Mouse (Mus musculus) left cerebral cortex, adult 18-20 months (tissue): ENCODE measurements at regions not wholly inside any gene's neighbourhood (a gene's known extent, or its start where the extent isn't known, plus 50 kb on each side); places are given as distances from the start of the nearest gene placed in this dataset.

Experiments used
- DNase-seq, 2 experiments: peaks; one replicate each; pipeline ENCODE4 v3.0.0; 2021 to 2022; ENCODE audit warnings: low spot score in 2 of 2, mixed read lengths in 1 of 2

DNA sequence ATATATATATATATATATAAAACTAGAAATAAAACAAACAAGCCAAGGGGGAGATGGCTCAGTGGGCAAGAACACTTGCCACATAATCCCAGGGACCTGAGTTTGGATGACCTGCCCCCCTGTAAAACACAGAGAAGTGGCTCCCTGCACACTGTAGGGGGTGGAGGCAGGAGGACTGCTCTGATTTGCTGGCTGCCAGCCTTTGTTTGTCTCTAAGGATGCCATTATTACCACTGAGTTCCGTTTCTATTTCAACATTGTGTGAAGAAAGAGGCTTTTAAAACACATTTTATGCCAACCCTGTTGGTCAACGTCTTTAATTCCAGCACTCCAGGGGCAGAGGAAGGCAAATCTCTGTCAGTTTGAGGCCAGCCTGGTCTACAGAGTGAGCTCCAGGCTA lies 82.2 kb upstream of the Errfi1 start:
- DNase-seq = no peak

DNA sequence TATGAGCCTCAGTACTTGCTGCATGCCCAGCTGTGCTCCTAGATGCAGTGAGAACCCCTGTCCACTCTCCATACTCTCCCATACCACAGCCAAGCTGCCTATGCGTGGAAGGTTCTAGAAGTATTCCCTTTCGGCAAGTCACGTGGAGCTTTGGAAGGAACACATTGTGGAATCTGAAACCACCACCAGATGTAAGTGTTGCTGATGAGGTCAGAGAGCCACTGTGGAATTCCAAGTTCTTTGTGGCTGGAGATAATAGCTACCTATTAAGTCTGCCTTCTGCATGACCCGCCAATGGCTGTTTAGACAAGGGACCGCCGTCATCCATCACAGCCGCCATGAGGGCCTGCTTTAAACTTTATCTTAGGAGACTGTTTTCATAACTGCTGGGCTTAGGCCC lies 84.7 kb upstream of the Errfi1 start:
- DNase-seq = no peak

DNA sequence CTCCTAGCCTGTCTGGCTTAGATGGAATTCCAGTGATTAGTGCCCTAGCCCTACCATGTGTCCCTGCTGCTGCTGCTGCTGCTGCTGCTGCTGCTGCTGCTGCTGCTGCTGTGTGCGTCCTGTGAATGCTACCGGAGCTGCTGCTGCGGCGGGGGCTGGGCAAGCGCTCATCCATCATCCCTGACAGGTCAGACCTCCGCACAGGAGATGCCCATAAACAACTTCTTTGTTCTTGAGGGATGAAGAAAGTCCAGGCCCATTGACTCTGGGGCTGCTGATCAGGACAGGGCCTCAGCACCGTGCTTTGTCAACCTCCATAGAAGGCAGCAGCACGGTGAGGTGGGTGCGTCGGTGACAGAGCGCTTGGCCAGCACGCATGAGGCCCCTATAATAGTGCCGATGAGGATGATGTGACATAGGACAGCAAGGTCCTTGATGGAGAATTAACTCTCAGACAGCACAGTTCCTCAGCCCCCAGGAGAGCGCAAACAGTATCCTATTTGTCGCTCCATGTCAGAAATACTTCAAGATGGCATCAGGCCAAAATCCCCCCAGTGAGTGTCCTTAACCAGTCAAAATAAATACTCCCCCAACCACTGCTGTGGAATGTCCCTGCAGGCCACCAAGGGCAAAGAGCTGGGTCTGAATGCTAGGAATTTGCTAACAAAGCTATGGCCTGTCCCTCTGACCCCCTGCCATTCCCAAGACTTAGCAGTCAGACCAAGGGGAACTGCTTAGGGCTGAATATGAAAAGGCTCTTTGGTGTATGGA lies 95.1 kb upstream of the Errfi1 start:
- DNase-seq = no peak

DNA sequence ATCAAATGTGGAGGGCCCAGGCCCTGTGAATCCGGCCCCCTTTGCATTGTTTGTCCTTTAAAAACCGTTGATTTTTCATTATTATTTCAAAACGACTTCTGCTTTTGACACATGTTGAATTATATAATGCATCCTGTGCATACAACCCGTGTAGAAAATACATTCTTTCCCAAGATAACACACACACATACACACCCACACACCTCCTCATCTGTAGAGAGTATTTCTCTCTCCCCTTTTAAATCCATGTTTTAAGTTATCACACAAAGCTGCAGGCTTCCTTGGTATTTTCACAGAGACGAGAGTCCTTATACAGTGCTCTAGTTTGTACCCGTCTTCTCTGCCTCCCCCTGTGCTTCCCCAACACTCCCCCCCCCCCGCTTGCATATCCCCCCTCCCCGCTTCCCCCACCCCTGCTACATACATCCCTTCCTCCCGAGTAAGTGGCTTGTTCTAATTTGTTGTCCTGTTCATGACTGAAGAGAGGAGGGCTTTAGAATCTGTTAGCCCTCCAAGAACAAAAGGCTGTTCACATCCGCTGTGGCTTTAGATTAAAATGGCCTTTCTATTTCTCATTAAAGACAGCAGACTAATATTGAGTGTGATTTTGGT lies 95.8 kb upstream of the Errfi1 start:
- DNase-seq = no peak

DNA sequence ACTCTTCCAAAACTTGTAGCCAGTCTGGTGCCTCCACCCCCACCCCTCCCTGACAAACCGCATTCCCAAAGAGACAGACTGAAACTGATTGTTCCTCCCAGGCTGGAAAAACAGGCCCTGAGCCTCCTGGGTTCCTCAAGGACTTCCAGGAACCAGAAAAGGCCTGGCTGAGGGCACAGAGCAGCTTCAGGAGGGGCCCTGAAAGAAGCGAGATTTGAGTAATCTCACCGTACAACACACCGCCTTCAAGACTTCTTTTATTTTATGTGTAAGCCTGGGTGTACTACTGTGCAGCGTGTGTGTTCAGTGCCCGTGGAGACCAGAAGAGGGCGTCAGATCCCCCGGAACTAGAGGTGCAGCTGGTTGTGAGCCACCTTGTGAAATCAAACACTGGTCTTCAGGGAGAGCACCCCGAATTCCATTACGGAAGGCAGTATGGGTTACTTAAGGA lies 96.4 kb upstream of the Errfi1 start:
- no peak for DNase-seq

DNA sequence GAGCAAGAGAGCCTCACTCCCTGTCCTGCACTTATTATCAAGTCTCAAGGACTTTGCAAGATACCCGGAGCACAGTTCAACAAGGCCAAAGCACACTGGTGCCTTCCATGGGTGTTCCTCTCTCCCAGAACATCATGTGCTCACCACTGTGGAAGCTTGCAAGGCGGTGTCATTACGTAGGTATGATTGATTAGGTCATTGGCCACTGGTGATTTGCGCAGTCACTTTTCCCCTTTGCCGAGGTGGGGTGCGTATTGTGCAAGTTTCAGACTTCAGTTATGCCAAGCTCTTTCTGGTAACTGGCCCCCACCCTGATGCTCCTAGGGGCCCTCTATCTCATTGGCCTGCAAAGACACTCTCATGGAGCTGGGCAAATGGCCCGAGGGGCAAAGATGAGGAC lies 98.3 kb upstream of the Errfi1 start:
- DNase-seq = no peak

DNA sequence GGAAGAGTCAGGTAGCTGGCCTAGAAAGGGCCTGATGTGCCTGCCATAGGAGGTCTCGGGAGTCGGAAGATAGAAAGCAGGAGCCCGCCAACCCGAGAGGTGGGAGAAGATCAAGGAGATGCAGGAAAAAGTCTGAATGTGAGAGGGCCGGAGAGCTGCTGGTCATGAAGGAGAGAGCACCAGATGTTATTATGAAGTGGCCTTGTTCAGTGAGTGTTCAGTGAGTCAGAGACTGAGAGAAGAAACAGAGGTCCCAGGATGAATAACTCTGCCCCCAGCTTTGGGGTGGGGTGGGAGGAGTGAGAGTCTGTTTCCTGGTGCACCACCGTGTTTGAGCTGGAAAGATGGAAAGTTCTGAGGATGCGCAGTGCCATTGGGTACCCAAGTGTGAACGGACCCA lies 100.2 kb upstream of the Slc45a1 start:
- DNase-seq = peak in 1 of 2 experiments; percentile 5

DNA sequence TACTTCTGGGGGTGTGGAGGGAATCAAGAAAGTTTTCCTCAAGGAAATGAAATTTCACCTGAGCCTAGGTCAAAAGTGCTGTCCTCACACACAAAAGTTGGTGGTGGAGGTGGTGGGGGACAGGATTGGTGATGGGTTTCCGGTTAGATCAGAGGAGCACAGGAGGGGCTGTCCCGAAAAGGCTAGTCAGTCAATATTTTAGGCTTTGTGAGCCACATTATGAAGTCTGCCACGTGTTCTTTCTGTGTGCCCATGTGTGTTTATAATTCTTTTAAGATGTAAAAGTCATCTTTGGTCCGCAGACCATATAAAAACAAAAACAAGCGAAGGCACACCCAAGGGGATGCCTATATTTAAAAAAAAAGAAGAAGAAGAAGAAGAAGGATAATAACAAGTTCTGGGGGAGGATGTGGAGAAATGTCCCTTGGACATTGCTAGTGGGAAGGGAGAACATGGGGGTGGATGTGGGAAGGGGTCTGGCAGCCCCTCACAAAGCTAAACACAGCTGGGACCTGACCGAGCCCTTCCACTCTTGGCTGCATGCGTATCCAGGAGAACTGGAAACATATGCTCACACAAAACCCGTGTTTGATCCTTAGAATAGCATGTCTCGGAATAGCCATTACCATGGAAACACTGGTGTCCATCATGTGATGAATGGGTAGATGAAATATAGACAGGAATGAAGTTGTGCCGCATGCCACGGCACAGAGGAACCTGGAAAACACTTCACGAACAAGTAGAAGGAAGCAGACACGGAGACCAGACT lies 98.7 kb upstream of the Slc45a1 start:
- DNase-seq = peak; percentile 26 to 32

DNA sequence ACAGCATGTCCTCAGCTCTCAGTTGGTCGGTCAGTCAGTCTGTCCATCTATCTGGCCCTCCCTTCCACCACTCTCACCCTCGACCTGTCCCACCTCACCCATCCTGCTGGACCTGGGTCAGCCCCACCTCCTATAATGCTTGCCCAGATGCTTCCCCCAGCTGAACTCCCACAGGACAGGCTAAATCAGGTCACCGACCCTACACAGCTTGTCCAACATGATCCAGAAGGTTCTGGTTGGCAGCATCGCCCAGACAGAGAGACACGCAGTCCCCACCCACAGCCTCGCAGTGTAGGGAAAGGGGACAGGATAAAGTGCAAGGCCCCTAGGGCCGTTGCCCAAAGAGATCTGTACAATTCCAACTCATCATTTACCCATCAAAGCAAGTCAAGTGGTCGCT lies 97.1 kb upstream of the Slc45a1 start:
- no peak for DNase-seq

DNA sequence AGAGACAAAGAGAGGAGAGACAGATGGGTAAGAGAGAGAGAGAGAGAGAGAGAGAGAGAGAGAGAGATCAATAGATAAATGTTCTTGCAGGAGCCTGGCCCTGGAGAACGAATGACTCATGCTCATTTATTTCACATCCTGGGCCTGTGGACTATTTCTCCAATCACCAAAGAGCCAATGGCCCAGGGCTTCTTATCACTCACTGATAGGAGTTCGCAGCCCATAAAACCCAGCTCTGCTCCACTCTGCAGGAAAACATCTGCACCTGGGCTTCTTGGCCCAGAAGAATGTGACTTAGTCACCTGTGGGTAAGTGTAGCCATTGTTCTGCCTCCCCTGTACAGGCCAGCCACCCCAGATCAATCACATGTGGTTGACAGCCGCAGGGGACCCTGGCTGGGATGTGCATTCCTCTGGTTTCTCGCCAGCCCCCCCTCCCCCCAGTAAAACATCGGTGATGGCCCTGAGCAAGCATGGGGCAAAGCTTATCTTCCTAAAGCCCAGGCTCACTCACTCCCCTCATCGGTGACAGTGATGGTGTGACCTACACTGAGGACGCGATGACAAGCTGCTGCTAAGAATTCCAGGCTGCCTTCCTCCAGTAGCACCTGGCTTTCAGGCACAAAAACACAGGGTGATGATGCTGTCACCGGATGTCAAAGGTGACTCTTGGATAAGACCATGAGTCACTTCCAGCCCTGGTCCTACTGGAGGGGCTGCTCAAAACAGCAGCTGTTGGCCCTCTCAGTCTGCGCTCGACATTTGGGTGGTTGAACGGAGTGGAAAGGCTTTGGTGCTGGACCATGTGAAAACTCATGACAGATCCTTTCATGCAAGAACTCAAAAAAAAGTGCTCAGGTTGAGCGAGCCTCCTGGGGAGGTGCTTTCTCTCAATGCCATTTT lies 96.4 kb upstream of the Slc45a1 start:
- DNase-seq = no peak

DNA sequence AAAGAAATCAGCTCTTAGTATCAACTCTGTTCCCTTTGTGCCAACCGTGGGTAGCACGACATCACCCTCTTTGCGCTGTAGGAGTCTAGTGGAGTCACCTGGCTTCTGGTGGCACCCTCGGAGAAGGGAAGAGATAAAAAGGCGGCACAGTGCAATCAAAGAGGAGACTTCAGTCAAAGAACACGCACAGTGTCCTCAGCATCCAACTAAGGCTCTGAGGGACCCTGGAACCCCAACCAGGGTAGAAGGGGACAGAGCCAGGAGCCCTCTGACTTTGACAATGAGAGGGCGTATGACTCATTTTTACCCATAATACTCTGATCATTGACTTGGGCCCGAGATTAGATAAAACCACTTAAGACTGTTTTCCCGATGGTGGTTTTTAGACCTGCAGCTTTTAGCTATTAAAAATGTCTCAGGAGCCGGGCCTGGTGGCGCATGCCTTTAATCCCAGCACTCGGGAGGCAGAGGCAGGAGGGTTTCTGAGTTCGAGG lies 94.5 kb upstream of the Slc45a1 start:
- peak in 1 of 2 experiments; percentile 4 for DNase-seq

DNA sequence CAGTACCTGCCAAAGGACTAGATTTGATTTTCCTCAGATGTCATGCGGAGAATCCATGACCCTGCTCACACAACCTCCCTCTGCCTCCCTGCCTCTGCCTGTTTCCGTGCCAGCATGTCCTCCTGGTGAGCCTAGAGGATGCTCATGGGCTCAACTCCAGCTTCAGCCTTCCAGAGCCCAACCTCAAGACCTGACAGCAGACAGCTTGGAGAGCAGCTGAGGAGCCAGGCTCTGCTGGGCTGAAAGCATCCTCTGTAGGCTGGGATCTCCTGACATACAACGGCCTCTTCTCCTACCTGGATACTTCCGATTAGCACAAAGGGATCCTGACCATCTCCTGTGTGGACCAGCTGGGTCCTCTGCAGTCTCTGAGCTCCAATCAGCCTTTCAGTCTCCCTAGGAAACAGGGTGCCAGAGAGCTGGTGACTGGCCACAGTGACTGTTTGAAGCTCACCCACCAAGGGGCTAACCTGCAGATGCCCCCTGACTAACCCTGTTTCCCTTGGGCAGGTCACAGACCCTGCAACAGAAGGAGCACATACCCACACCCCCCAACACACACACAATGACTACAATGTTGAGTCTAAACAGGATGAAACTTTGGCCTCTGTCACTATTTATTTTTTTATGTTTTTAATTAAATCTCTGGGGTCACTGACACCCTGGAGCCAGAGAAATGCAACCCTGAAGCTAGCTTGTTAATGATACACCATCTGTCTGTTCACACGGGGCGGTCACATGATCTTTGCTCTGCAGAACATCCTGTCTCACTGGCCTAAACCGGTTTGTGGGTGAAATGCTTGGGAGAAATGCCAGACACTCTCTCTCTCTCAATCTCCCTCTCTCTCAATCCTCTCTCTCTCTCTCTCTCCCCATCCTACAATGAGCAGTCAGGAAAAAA lies 93.8 kb upstream of the Slc45a1 start:
- DNase-seq = peak in 1 of 2 experiments; percentile 17

DNA sequence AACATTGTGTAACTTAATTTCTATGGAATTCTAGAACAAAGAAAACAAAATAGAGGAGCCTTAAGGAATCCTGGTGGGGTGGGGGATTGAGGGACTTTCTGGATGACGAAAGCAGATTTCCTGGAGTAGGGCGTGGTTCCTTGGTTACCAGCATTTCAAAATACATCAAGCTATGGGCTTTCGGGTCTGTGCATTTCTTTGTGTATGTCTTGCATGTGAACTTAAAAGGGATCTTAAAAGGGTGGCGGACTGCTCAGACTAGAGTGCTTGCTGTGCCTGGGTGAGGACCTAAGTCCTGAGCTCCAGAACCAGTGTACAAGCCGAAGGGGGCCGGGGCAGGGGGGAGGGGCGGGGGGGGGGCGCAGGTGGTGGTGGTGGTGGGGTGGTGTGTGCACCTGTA lies 91.5 kb upstream of the Slc45a1 start:
- no peak for DNase-seq

DNA sequence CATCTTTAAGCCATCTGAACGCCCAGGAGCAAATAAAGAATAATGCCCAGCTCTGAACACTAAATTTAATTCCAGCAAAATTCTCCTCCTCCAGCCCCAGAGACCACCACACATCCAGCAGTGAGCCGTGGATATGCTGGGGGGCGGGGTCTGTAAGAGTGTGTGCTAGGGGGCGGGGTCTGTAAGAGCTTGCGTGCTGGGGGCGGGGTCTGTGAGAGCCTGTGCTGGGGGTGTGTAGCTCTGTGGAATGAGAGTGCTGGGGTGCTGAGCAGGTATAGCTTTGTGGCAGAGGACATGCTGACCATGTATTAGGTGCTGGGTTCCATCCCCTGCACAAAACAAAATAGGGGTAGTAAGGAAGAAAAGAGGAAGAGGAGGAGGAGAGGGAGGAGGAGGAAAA lies 91.1 kb upstream of the Slc45a1 start:
- no peak for DNase-seq

DNA sequence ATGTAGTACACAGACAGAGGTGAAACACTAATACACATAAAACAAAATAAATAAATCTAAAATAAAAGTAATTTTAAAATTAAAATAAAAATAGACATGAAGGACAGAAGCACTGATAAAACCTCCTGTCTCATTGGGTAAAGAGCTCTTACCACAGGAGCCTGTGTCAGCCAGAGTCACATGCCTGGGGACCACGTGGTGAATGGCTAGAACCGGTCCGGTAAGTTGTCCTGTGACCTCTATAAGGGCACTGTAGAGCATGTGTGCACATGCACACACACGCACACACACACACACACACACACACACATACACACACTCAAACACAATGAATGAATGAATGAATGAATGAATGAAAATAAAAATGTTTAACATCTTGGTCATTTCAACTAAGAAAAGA lies 89.8 kb upstream of the Slc45a1 start:
- no peak for DNase-seq

DNA sequence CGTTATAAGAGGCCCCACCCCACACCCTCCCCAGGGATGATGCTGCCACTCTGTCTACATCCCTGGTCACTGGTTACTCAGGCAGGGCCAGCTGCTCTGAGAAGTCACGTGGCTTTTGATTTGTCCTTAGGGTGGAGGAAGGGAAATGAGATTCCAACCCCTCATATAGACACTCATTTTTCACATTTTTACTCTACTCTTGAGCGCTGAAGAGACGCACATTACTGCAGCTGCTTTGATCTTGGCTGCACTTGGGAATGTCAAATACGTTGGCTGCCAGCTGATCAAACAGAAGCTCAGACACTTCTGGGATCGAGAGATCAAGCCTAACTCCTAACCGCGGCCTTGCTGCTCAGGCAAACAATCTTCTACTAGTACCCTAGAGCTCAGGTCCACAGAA lies 88.2 kb upstream of the Slc45a1 start:
- no peak for DNase-seq

DNA sequence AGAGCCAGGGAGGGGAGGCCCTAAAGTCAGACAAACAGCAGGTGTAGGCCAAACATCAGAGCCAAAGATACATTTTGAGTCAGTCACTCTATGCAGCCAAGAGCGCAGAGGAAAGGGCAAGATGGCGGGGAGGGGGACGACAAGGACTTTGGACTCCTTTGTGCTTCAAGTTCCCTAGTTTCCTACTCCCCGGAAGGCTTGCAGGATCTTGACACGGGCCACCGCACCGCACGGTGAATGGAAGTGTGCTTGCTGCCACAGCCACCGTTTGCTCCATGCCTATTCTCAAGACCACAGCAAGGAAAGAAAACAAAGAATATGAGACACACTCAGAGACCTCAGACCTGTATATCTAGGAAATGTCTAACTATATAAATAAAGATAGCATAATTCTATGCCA lies 86.8 kb upstream of the Slc45a1 start:
- DNase-seq = no peak

DNA sequence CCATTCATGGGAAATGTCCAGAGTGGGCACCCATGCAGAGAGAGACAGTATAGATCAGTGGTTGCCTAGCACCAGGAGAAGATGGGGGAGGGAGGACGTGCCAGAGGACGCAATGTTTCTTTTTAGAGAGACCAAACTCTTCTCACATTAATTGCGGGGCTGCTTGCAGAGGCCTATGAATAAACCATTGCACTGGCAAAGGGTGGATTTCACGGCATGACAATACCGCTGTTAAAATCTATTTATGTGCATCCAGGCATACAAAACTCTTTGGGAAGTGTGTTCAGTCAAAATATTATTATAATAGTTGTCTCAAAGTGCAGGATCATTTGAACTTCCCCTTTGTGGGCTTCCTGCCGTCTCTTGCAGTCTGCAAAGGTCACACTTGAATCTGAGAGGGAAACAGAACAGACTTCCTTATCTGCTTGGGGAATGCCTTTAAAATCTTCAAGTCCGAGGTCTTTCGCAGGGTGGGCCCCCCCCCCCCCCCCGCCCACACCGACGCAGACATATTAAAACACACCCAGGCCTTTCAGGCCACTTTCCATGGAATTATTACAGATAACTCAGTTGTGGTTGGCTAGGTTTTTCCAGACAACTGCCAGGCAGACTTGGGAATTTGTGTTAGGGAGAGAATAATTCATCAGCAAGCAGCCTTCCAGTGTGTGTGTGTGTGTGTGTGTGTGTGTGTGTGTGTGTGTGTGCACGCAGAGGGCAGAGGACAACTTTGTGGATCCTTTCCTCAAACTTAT lies 78.3 kb upstream of the Slc45a1 start:
- peak in 1 of 2 experiments; percentile 53 for DNase-seq

DNA sequence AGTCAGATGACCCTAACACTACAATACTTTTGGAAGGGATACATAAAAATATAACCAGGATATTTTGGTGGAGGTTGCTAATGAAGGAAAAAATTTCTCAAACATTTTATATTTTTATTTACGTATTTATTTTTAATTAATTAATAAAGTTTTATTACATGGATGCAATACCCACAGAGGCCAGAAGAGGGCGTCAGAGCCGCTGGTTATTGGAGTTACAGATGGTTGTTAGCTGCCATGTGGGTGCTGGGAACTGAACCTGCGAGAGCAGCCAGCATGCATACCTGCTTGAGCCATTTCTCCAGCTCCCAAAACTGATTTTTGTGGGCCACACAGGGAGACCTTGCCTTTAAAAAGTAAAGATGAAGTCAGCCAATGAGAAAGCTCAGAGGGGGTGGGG lies 74.6 kb upstream of the Slc45a1 start:
- no peak for DNase-seq
